Mouse (Mus musculus) brain, embryonic 14.5 days (tissue): ENCODE measurements at regions not wholly inside any gene's neighbourhood (a gene's known extent, or its start where the extent isn't known, plus 50 kb on each side); places are given as distances from the start of the nearest gene placed in this dataset.
"Not testable (repeated sequence)": the region's sequence is repeated elsewhere in the genome, so short reads cannot be mapped to it uniquely, and the experiment has no call there.

Source experiments
- DNase-seq: peaks from one replicate; pipeline ENCODE4 v3.0.0-alpha.2; 2011; ENCODE audit warnings: low read depth
- CTCF ChIP-seq: fragments of 200-500 bp; IDR thresholded peaks from 2 replicates; pipeline ENCODE4 v1.5.1; 2012; ENCODE audit warnings: inconsistent platforms, mild to moderate bottlenecking, moderate library complexity, borderline replicate concordance; ENCODE audit not compliant: insufficient read depth, insufficient read length; ENCODE audit errors: extremely low read depth
- POLR2A ChIP-seq: fragments of 200-500 bp; IDR thresholded peaks from 2 replicates; pipeline ENCODE4 v1.6.1; 2012; ENCODE audit warnings: mild to moderate bottlenecking, inconsistent platforms, borderline replicate concordance; ENCODE audit not compliant: poor library complexity, insufficient read depth, insufficient read length, severe bottlenecking; ENCODE audit errors: extremely low read depth

DNA sequence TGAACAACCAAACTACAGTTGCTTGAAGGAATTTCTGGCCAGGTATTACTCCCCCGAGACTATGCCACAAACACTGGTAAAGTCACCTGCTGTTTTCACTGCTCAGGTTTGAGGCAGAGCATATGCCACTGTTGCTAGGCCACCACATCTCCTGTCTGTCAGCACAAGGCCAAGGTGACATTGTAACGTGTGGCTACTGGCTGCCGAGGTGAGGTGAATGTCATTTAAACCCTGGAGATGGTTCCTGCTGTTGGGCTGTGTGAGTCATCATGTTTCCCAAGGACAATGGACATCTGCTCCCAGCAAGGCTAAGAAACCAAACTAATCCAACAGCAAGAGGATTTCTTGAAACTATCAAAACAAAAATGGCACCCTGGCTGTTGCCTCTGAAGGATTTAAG is 67.2 kb upstream of the Zcchc2 start:
- TF ChIP-seq CTCF (no peak), POLR2A (no peak)
- DNase-seq, result no peak

DNA sequence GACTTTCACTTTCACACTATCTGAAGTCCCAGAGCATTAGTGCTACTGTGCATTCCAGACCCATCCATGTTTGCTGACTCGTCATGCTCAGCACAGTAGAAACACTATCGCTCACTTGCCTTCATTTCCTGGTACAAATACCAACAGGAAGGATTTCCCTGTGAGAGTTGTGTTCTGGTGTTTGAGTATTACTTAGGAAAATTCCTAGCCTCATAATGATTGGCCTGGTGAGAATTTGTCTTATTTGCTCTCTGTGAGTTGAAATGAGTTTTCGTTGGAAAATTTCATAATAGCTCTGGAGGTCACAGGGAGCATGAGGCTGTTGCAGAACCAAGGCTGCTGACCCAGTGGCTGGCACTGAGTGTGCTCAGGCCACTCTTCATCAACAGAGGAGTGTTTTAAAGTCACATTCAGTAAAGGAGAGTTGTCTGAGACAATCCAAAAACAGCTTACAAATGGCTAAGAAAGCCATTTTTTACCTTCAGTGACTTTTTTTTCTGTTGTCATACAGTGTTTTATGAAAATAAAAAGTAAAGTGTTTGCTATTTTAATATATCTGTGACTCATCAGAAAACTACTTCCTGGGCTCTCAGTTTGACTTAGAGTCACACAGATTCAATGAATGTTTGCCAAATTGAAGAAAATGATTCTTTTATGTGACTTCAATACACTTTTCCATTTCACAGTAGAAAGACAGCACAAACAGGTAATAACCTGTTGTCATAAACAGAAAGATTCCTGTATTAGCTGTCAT is 64.4 kb upstream of the Zcchc2 start:
- no peak for TF ChIP-seq POLR2A
- TF ChIP-seq CTCF, result no peak
- no peak for DNase-seq

DNA sequence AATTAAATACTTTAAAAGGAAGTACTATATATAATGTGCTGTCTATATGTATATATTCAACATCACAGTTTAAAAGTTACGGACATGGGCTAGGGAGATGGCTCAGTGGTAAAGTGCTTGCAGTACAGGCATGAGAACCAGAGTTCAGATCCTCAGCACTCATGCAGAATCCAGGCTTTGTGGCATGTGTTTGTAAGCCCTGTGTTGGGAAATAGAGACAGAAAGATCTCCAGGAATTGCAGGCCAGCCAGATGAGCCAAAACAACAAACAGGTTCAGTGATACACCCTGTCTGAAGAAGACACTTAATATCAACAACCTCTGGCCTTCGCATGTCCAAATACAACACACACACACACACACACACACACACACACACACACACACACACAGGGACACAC is 63.3 kb upstream of the Zcchc2 start:
- DNase-seq, result no peak
- no peak for TF ChIP-seq POLR2A
- TF ChIP-seq CTCF, result no peak

- TF ChIP-seq POLR2A (no peak), CTCF (no peak)
Observed at GRCm38 (mm10) chr1:105930841-105931240, 59.4 kb upstream of the Zcchc2 start.

DNA sequence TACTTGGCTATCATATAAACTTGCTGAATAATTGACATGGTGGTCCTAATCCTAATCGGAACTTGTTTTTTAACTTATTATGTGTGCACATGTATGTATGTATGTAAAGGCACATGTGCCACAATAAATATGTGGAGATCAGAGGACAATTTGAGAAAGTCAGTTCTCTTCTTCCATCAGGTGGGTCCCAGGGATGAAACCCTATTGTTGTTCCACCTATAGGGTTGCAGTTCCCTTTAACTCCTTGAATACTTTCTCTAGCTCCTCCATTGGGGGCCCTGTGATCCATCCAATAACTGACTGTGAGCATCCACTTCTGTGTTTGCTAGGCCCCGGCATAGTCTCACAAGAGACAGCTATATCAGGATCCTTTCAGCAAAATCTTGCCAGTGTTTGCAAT is 56.0 kb upstream of the Zcchc2 start:
- DNase-seq, result not testable (repeated sequence)

More at GRCm38 (mm10) chr1:105930841-105931240, 59.4 kb upstream of the Zcchc2 start:
- DNase-seq, result no peak
